Mouse (Mus musculus) hindbrain, embryonic 16.5 days (tissue): ENCODE data around the gene Alk. TPM values are rescaled to one million over a fixed set of nuclear protein-coding genes. Genes with fewer than 3 reads are reported as not detected.

Experiments
- ATAC-seq: fragments of 200-750 bp; cut with Nextera tagmentation; 2 replicates; pipeline ENCODE4 v1.8.0; 2017; ENCODE audit warnings: moderate TSS enrichment, moderate library complexity
- H3K27ac ChIP-seq: fragments of 300-500 bp; sonication (generic); 2 replicates; pipeline ENCODE4 v1.5.1; 2014; ENCODE audit warnings: low read depth, mild to moderate bottlenecking, control low read depth, low read length, moderate library complexity
- H3K27me3 ChIP-seq: fragments of 300-500 bp; sonication (generic); replicated peaks from 2 replicates; pipeline ENCODE4 v1.6.1; 2014; ENCODE audit warnings: low read length; ENCODE audit not compliant: control insufficient read depth, insufficient read depth
- H3K36me3 ChIP-seq: fragments of 300-500 bp; sonication (generic); 2 replicates; pipeline ENCODE4 v1.6.1; 2014; ENCODE audit warnings: mild to moderate bottlenecking, low read length, moderate library complexity, mixed read lengths; ENCODE audit not compliant: control insufficient read depth, insufficient read depth
- H3K4me1 ChIP-seq: fragments of 300-500 bp; sonication (generic); 2 replicates; pipeline ENCODE4 v1.6.1; 2014; ENCODE audit warnings: low read depth, low read length; ENCODE audit not compliant: control insufficient read depth, insufficient read depth
- H3K4me2 ChIP-seq: fragments of 300-500 bp; sonication (generic); 2 replicates; pipeline ENCODE4 v1.6.1; 2014; ENCODE audit warnings: mild to moderate bottlenecking, low read length, control low read depth, moderate library complexity
- H3K4me3 ChIP-seq: fragments of 300-500 bp; sonication (generic); 2 replicates; pipeline ENCODE4 v1.5.1; 2014; ENCODE audit warnings: mild to moderate bottlenecking, low read length, control low read depth, moderate library complexity
- H3K9ac ChIP-seq: fragments of 300-500 bp; sonication (generic); 2 replicates; pipeline ENCODE4 v1.6.1; 2014; ENCODE audit warnings: low read depth, mild to moderate bottlenecking, control low read depth, low read length, moderate library complexity
- H3K9me3 ChIP-seq: fragments of 300-500 bp; sonication (generic); 2 replicates; pipeline ENCODE4 v1.6.1; 2014; ENCODE audit warnings: mild to moderate bottlenecking, low read length, moderate library complexity; ENCODE audit not compliant: control insufficient read depth
- WGBS: fragments of 180-500 bp; shearing (Covaris S2); extraction: QIAGEN DNeasy Blood & Tissue Kit; methylation state at CpG from one replicate; pipeline ENCODE4 v1.1.7; 2014; 5-methylcytosine and 5-hydroxymethylcytosine counted together
- polyA plus RNA-seq: library from polyadenylated mRNA; unstranded; fragments of >200 nt; fragmentation: Nextera tagmentation; extraction: Ambion mirVana; gene quantifications from 2 replicates; pipeline ENCODE4 v1.2.1, GENCODE M21; 2015

Alk gene
- polyA plus RNA-seq, 1 experiment from 2014 or later: 6.4 TPM

DNA sequence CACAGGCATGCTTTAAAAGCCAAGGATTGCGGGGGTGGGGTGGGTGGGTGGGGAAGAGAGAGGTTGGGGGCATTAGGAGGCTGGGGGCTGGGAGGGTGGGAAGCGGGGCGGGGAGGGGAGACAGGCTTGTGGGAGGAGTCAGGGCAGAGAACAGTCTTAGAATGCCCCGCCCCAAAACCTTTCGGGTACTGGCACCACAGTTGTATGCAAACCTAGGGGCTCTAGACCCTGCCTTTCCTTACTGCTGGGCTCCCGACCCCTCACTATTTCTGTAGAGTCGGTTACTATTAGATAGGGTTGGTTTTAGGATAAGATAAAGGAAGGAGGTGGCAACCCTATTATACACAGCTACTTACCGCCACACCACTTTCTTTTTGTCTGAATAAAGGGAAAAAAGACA lies 617.4 kb downstream of the Alk start:
- Histone ChIP-seq H3K9ac (no peak overlapping the region), H3K4me3 (no peak overlapping the region), H3K4me2 (no peak overlapping the region), H3K36me3 (no peaks in the 10 kb centered on the region), H3K4me1 (peaks cover 17% of the 10 kb centered on the region), H3K27me3 (no peaks in the 10 kb centered on the region; the same call in 1 of the 2 replicates), H3K9me3 (no peaks in the 10 kb centered on the region), H3K27ac (no peak overlapping the region)
- WGBS: 49% methylated on average over 8 of the region's 8 CpGs
- ATAC-seq: 0 out of 2 replicates have a peak, but pooled peaks have one; percentile 24

GRCm38 (mm10) chr17:71986456-71986855 lies 618.0 kb downstream of the Alk start:
- Histone ChIP-seq H3K9me3 (no peaks in the 10 kb centered on the region), H3K4me3 (no peak overlapping the region), H3K27me3 (no peaks in the 10 kb centered on the region; the same call in 1 of the 2 replicates), H3K36me3 (no peaks in the 10 kb centered on the region), H3K4me2 (no peak overlapping the region), H3K9ac (peak overlapping the region; percentile 14; the same call in 1 of the 2 replicates), H3K4me1 (peaks cover 17% of the 10 kb centered on the region), H3K27ac (0 out of 2 replicates have a peak overlapping the region, but pooled peaks have one; percentile 16)
- WGBS: 43% methylated on average over 9 of the region's 9 CpGs
- 0 out of 2 replicates have a peak, but pooled peaks have one; percentile 48 for ATAC-seq

- no peak overlapping the region for H3K4me2 ChIP-seq
- 40% methylated on average over 4 of the region's 4 CpGs for WGBS
- H3K27me3 ChIP-seq: no peaks in the 10 kb centered on the region; the same call in 1 of the 2 replicates
- no peak overlapping the region for H3K9ac ChIP-seq
- no peaks in the 10 kb centered on the region for H3K36me3 ChIP-seq
- H3K4me3 ChIP-seq: no peak overlapping the region
- H3K4me1 ChIP-seq: peaks cover 7% of the 10 kb centered on the region
- H3K9me3 ChIP-seq: no peaks in the 10 kb centered on the region
- H3K27ac ChIP-seq: peak overlapping the region; percentile 48; the same call in 1 of the 2 replicates
- ATAC-seq: peak; percentile 46
These were observed 623.2 kb downstream of the Alk start for GRCm38 (mm10) chr17:71981177-71981576.

DNA sequence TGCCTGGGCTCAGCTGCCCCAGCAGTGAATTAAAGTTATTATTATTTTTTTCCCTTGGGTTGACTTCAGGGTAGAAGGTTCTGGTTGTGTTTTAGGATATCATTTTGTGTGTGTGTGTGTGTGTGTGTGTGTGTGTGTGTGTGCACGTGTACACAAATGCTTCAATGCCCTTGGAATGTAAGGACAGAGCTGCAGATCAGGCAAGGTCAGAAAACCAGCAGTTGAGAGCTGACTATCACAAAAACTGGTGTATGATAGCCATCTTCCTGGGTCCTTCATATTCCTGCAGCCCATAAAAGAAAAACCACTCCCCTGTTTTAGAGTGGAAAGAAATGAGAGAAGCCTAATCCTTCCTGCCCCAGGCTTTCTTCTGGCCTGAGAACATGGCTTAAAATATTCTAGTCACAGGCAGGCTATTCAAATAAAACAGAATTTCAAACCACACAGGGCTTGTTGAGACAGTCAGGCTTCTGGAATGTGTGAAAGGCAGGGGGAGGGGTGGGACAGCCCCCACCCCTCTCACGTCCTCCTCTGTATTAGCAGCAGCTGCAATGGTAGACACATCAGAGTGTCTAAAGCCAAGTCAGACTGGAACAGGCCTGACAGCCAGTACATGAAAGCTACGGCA lies 623.8 kb downstream of the Alk start:
- H3K4me1 ChIP-seq: peaks cover 4% of the 10 kb centered on the region; the same call in 1 of the 2 replicates
- no peaks in the 10 kb centered on the region; the same call in 1 of the 2 replicates for H3K27me3 ChIP-seq
- H3K4me2 ChIP-seq: no peak overlapping the region
- no peaks in the 10 kb centered on the region for H3K9me3 ChIP-seq
- peak overlapping the region; percentile 2; the same call in 1 of the 2 replicates for H3K27ac ChIP-seq
- ATAC-seq: peak; percentile 91
- H3K4me3 ChIP-seq: no peak overlapping the region
- H3K9ac ChIP-seq: no peak overlapping the region
- no peaks in the 10 kb centered on the region for H3K36me3 ChIP-seq
- WGBS: 20% methylated on average over 3 of the region's 3 CpGs

GRCm38 (mm10) chr17:71979137-71979536 lies 625.3 kb downstream of the Alk start:
- no peak for ATAC-seq
- Histone ChIP-seq H3K4me2 (no peak overlapping the region), H3K27ac (no peak overlapping the region), H3K4me1 (peaks cover 4% of the 10 kb centered on the region; the same call in 1 of the 2 replicates), H3K4me3 (no peak overlapping the region), H3K36me3 (no peaks in the 10 kb centered on the region), H3K9ac (no peak overlapping the region), H3K27me3 (no peaks in the 10 kb centered on the region; the same call in 1 of the 2 replicates), H3K9me3 (no peaks in the 10 kb centered on the region)
- 94% methylated on average over 8 of the region's 8 CpGs for WGBS

DNA sequence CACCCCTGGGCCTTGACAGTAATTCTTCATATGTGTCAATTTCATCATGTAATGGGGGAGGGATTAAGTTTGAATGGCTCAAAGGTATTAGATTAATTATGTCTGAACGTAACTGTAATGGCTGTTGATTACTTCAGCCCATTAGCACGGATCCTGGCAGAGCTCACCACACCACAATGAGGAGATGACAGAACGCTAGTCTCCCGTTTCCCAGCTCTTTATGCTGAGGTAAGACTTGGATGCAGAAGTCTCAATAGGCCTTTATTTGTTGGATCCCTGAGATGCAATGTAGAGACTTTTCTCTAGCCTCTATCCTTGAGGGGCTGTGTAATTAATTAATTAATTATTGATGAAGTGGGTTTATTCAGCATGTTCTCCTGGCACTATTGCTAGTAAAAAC lies 627.8 kb downstream of the Alk start:
- no peak overlapping the region for H3K4me2 ChIP-seq
- no peaks in the 10 kb centered on the region for H3K9me3 ChIP-seq
- H3K4me3 ChIP-seq: no peak overlapping the region
- 57% methylated on average over 4 of the region's 4 CpGs for WGBS
- no peak overlapping the region for H3K27ac ChIP-seq
- no peaks in the 10 kb centered on the region for H3K27me3 ChIP-seq
- H3K4me1 ChIP-seq: peaks cover 4% of the 10 kb centered on the region; the same call in 1 of the 2 replicates
- H3K36me3 ChIP-seq: no peaks in the 10 kb centered on the region
- no peak overlapping the region for H3K9ac ChIP-seq
- no peak for ATAC-seq

GRCm38 (mm10) chr17:71973704-71974103 lies 630.7 kb downstream of the Alk start:
- H3K36me3 ChIP-seq: no peaks in the 10 kb centered on the region
- H3K4me2 ChIP-seq: no peak overlapping the region
- no peaks in the 10 kb centered on the region for H3K9me3 ChIP-seq
- H3K27me3 ChIP-seq: no peaks in the 10 kb centered on the region
- no peaks in the 10 kb centered on the region; the same call in 1 of the 2 replicates for H3K4me1 ChIP-seq
- no peak for ATAC-seq
- no peak overlapping the region for H3K4me3 ChIP-seq
- 49% methylated on average over 7 of the region's 7 CpGs for WGBS
- H3K9ac ChIP-seq: no peak overlapping the region
- no peak overlapping the region for H3K27ac ChIP-seq

GRCm38 (mm10) chr17:71967356-71967755 lies 637.1 kb downstream of the Alk start:
- WGBS: 67% methylated on average over 12 of the region's 12 CpGs
- no peak overlapping the region for H3K4me2 ChIP-seq
- ATAC-seq: no peak

DNA sequence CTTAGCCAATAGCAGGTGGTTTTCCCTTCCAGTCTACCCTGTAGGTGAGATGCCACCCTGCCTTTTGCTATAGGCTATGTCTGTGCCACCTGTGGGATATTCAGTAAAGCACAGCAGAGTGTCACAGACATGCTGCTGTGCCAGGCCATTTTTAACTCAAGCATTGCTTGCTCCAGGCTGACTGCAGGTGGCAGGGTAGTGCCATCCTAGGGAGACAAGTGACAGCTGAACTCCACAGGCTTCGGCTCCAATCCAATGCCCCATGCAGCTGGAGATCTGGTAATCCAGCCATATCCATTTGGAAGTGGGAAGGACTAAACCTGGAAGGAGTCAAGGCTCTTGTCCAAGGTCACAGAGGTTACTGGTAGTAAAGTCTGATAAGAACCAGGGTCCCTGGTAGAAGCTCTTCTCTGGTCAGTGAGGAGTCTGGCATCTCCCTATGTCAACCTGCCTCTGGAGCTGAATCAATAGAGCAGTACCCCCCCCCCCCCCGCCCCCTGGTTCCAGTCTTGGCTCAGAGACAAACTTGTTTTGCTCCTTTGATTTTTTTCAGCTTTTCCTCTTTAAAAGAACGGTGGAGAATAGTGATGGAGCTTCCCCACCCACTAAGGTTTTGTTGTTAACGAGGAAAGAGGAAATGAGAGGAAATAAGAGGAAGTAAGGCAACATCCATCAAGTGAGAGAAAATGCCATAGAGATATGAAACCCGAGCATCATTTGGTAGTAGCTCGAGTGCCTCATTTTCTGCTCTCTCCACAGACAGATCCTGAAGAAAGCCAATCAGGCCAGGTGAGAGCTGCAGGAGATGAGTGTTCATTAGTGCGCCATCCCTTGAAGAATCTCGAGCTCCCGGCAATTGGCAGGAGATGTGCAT lies 638.5 kb downstream of the Alk start:
- peaks cover 3% of the 10 kb centered on the region; the same call in 1 of the 2 replicates for H3K4me1 ChIP-seq
- H3K4me3 ChIP-seq: no peak overlapping the region
- H3K9ac ChIP-seq: no peak overlapping the region
- H3K27me3 ChIP-seq: no peaks in the 10 kb centered on the region
- H3K4me2 ChIP-seq: no peak overlapping the region
- no peaks in the 10 kb centered on the region for H3K9me3 ChIP-seq
- WGBS: 57% methylated on average over 9 of the region's 9 CpGs
- no peaks in the 10 kb centered on the region for H3K36me3 ChIP-seq
- peak; percentile 90 for ATAC-seq
- no peak overlapping the region for H3K27ac ChIP-seq

More at GRCm38 (mm10) chr17:71967356-71967755, 637.1 kb downstream of the Alk start:
- Histone ChIP-seq H3K4me1 (peaks cover 3% of the 10 kb centered on the region; the same call in 1 of the 2 replicates), H3K27me3 (no peaks in the 10 kb centered on the region), H3K4me3 (no peak overlapping the region), H3K27ac (no peak overlapping the region), H3K9ac (no peak overlapping the region), H3K9me3 (no peaks in the 10 kb centered on the region), H3K36me3 (no peaks in the 10 kb centered on the region)
